Mouse (Mus musculus): ENCODE data around the gene Hint1. TPM values are rescaled to one million over a fixed set of nuclear protein-coding genes. Genes with fewer than 3 reads are reported as not detected.

The Hint1 gene
- polyA plus RNA-seq, 1 experiment from 2014 or later = 637 TPM

- 75% methylated on average over 5 of the region's 5 CpGs for WGBS
- H3K4me1 ChIP-seq = peaks cover 10% of the 10 kb centered on the region
- peak overlapping the region; percentile 47 for H3K4me3 ChIP-seq
- no peak overlapping the region for H3K9ac ChIP-seq
- H3K27ac ChIP-seq = no peak overlapping the region
- H3K4me2 ChIP-seq (replicated peaks) = peak overlapping the region; percentile 91
- no peaks in the 10 kb centered on the region for H3K36me3 ChIP-seq
- no peaks in the 10 kb centered on the region for H3K27me3 ChIP-seq
- no peak for ATAC-seq (ENCODE audit: insufficient number of reproducible peaks, insufficient read depth, low FRiP score, low TSS enrichment)
- no peaks in the 10 kb centered on the region for H3K9me3 ChIP-seq
Measured at GRCm38 (mm10) chr11:54903339-54903738, 37.2 kb downstream of the Hint1 start.

DNA sequence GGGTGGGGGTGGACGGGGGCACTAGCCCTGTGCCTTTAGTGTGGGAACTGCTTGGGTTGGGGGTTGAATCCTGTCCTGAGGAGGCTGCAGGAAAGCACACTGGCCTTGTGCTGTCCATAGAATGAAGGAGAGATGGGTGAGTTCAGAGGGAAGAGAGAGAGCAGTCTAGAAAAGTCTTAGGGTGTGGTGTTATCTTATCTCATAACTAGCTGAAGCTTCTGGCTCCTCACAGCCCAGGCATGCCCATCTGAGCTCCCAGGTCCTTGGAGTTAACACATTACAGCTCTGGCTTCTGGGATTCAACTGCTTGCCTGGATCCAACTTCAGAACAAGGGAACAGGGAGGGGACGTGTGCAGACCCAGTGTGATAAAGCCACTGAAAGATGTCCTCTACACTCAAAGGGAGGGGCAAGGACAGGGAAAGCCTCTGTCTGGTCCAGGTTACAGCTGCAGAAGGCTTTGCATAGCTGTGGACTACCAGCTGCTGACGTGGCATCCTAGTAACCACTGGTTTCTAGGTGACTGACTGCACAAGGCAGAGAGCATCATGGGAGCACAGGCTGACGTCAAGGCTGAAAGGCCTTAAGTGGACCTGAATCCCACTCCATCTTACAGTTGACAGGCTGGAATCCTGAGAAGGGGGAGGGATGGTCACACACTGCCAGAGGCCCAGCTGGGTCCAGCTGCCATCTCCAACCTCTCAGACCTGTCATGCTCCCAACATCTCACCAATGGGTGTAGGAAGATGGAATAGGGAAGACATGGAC is 37.9 kb downstream of the Hint1 start:
- Histone ChIP-seq H3K27ac (no peak overlapping the region), H3K36me3 (peaks cover 5% of the 10 kb centered on the region; the same call in 1 of the 2 replicates), H3K4me3 (no peak overlapping the region), H3K4me2 (replicated peaks) (no peak overlapping the region), H3K9me3 (no peaks in the 10 kb centered on the region), H3K27me3 (no peaks in the 10 kb centered on the region), H3K4me1 (peaks cover 10% of the 10 kb centered on the region), H3K9ac (no peak overlapping the region)
- WGBS = 67% methylated on average over 4 of the region's 4 CpGs
- ATAC-seq (ENCODE audit: insufficient number of reproducible peaks, insufficient read depth, low FRiP score, low TSS enrichment) = no peak

DNA sequence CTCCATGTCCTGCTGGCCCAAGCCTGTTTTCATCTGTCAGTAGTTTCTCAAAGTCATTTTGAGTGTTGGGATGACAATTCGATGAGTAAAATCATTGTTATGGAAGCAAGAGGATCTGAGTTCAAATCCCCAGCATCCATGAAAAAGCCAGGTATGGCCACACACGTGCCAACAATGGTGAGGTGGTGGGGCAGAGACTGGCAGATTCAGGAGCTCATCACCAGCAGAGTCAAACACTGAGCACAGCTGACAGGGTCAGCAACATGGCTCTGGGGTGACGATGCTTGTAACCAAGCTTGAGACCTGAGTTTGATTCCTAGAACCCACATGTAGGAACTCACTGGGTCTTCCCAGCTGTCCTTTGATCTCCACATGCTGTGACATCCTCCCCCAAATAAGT is 38.9 kb downstream of the Hint1 start:
- Histone ChIP-seq H3K4me2 (replicated peaks) (no peak overlapping the region), H3K4me1 (peaks cover 10% of the 10 kb centered on the region), H3K36me3 (peaks cover 14% of the 10 kb centered on the region), H3K9me3 (no peaks in the 10 kb centered on the region), H3K27ac (no peak overlapping the region), H3K27me3 (no peaks in the 10 kb centered on the region), H3K4me3 (no peak overlapping the region), H3K9ac (no peak overlapping the region)
- 85% methylated on average over 3 of the region's 3 CpGs for WGBS
- ATAC-seq (ENCODE audit: insufficient number of reproducible peaks, insufficient read depth, low FRiP score, low TSS enrichment) = no peak

- no peak for ATAC-seq (ENCODE audit: insufficient number of reproducible peaks, insufficient read depth, low FRiP score, low TSS enrichment)
- Histone ChIP-seq H3K9me3 (no peaks in the 10 kb centered on the region), H3K4me2 (replicated peaks) (no peak overlapping the region), H3K4me3 (no peak overlapping the region), H3K36me3 (peaks cover 21% of the 10 kb centered on the region), H3K4me1 (peaks cover 10% of the 10 kb centered on the region), H3K9ac (no peak overlapping the region), H3K27ac (no peak overlapping the region), H3K27me3 (no peaks in the 10 kb centered on the region)
- 68% methylated on average over 4 of the region's 4 CpGs for WGBS
Measured at GRCm38 (mm10) chr11:54905931-54906330, 39.7 kb downstream of the Hint1 start.

DNA sequence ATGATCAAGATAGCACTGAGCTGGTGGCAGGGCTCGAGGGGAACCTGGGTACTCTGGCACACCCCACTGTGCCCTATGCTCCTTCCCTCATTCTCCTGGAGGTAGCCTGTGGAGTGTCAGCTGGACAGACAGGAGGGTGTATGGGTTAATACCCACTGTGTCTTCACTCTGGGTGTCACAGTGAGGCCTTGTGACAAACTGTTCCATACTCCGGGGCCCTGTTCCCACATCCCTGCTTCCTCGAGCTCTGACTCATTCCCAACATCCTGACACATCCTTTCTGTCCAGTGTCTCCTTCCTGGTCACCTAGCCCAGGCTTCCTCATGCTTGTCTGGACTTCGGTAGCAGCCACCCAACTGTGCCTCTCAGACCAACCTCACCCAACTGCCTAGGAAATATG is 40.3 kb downstream of the Hint1 start:
- Histone ChIP-seq H3K9me3 (no peaks in the 10 kb centered on the region), H3K27me3 (no peaks in the 10 kb centered on the region), H3K4me3 (no peak overlapping the region), H3K36me3 (peaks cover 26% of the 10 kb centered on the region), H3K4me2 (replicated peaks) (no peak overlapping the region), H3K4me1 (peaks cover 10% of the 10 kb centered on the region), H3K27ac (no peak overlapping the region), H3K9ac (no peak overlapping the region)
- ATAC-seq (ENCODE audit: insufficient number of reproducible peaks, insufficient read depth, low FRiP score, low TSS enrichment) = no peak
- 82% methylated on average over 4 of the region's 4 CpGs for WGBS

DNA sequence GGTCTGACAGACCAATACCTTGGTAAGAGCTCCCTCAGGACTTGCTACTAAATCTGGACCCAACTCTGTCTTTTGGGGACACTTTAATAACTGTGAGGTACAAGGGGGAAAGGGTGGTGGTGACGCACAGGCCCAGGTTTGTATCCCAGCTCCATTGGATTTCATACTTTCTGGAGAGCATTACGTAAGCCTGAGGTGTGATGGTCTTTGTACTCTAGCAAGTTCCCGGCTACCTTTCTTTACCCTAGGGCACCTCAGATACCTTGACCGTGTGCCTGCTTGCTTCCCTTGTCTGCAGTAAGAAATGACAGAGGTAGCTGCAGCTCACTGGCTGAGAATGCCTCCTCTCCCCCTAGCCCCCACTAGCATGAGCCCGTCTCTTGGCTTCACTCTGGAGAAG is 41.1 kb downstream of the Hint1 start:
- H3K27ac ChIP-seq = no peak overlapping the region
- no peak for ATAC-seq (ENCODE audit: insufficient number of reproducible peaks, insufficient read depth, low FRiP score, low TSS enrichment)
- WGBS = 81% methylated on average over 5 of the region's 5 CpGs

GRCm38 (mm10) chr11:54909273-54909672 is 43.1 kb downstream of the Hint1 start:
- H3K9me3 ChIP-seq = no peaks in the 10 kb centered on the region
- H3K4me2 ChIP-seq (replicated peaks) = no peak overlapping the region
- 92% methylated on average over 11 of the region's 11 CpGs for WGBS
- no peaks in the 10 kb centered on the region for H3K4me1 ChIP-seq
- H3K27ac ChIP-seq = no peak overlapping the region
- H3K36me3 ChIP-seq = peaks cover 44% of the 10 kb centered on the region
- H3K9ac ChIP-seq = no peak overlapping the region
- H3K4me3 ChIP-seq = no peak overlapping the region
- no peaks in the 10 kb centered on the region for H3K27me3 ChIP-seq
- no peak for ATAC-seq (ENCODE audit: insufficient number of reproducible peaks, insufficient read depth, low FRiP score, low TSS enrichment)

More for the DNA sequence above, 41.1 kb downstream of the Hint1 start:
- H3K9ac ChIP-seq = no peak overlapping the region
- peaks cover 10% of the 10 kb centered on the region for H3K4me1 ChIP-seq
- H3K9me3 ChIP-seq = no peaks in the 10 kb centered on the region
- no peak overlapping the region for H3K4me2 ChIP-seq (replicated peaks)
- no peaks in the 10 kb centered on the region for H3K27me3 ChIP-seq
- peaks cover 29% of the 10 kb centered on the region for H3K36me3 ChIP-seq
- no peak overlapping the region for H3K4me3 ChIP-seq

DNA sequence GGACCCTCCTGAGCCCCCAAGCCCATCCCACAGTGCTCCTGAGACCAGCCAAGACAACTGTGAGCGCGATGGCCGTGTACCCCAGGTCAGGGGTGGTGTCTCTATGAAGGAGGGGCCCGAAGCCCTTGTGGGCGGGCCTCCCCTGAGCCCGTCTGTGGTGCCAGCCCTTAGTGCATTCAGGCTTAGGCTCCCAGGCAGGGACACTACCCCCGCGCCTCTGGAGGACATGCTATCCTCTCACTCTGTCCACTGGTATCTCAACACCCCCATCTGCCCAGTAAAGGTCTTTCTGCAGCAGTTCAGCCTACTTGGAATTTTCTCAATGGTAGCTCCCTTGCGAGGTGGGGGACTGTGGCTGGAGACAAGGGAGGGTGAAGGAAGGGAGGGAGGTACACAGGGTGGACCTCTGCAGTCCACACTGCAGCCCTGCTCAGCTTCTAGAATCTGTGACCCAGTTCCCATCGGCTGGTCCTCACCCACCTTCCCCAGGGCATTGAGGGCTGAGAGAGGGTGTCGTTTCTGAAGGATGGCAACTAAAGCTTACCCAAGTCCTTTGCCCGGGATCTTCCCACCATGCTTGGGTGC is 44.0 kb downstream of the Hint1 start:
- H3K4me1 ChIP-seq = no peaks in the 10 kb centered on the region
- H3K36me3 ChIP-seq = peaks cover 52% of the 10 kb centered on the region
- H3K4me2 ChIP-seq (replicated peaks) = no peak overlapping the region

DNA sequence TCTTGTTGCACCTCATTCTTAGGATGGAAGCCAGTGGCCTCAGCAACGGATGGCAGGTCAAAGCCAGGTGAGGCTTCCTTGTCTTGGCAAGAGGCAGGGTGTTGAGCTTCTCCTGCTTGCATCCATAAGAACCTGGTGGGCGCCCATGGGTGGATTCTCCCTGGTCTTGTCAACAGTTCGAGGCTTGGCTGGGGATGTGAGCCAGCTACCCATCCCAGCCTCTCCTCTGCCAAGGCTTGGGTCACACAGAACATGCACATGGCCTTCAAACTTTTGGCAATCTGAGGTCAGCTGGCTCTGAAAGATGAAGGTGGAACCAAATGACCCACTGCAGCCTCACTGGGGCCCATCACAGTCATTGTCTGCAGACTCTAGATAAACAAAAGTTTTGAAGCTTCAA is 45.0 kb downstream of the Hint1 start:
- no peak overlapping the region for H3K27ac ChIP-seq
- H3K9me3 ChIP-seq = no peaks in the 10 kb centered on the region
- no peak overlapping the region for H3K9ac ChIP-seq
- ATAC-seq (ENCODE audit: insufficient number of reproducible peaks, insufficient read depth, low FRiP score, low TSS enrichment) = no peak
- H3K4me2 ChIP-seq (replicated peaks) = no peak overlapping the region
- 81% methylated on average over 3 of the region's 3 CpGs for WGBS
- peaks cover 59% of the 10 kb centered on the region for H3K36me3 ChIP-seq
- H3K27me3 ChIP-seq = no peaks in the 10 kb centered on the region
- no peak overlapping the region for H3K4me3 ChIP-seq
- no peaks in the 10 kb centered on the region for H3K4me1 ChIP-seq

More for the DNA sequence above, 44.0 kb downstream of the Hint1 start:
- Histone ChIP-seq H3K9me3 (no peaks in the 10 kb centered on the region), H3K27me3 (no peaks in the 10 kb centered on the region), H3K27ac (no peak overlapping the region), H3K9ac (no peak overlapping the region), H3K4me3 (no peak overlapping the region)
- ATAC-seq (ENCODE audit: insufficient number of reproducible peaks, insufficient read depth, low FRiP score, low TSS enrichment) = no peak
- WGBS = 87% methylated on average over 12 of the region's 12 CpGs

DNA sequence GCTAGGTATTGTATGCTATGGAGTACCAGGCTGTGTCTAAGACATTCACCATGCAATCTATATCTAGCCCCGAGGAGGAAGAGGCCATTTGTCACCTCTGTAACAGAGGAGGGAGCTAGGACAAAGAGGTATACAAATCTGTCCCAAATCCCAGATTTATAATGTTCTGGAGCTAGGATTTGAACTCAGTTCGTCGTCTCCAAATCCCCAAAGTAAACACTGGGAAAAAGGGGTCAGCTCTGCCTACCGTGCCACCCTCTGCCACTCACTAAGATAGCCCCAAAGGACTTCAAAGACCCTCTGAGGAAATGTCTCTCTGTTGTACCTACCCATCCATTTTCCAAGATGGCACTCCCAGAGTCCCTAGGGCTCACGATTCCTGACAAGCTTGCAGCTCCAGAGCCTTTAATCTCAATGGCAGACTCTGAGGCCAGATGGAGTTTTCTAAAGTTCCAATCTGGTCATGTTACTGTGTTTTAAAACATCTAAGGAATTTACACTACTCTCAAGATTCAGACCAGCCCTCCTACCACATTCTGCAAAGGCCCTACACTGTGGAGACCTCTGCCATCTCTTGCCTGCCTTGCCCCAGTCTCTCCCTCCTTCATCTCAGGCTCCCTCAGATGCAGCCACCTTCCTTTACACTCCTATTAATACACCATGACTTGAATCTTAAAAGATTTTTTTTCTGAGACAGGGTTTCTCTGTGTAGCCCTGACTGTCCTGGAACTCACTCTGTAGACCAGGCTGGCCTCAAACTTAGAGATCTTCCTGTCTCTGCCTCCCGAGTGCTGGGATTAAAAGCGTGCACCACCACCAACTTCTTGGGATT is 45.7 kb downstream of the Hint1 start:
- ATAC-seq (ENCODE audit: insufficient number of reproducible peaks, insufficient read depth, low FRiP score, low TSS enrichment) = no peak
- no peaks in the 10 kb centered on the region for H3K4me1 ChIP-seq
- H3K27ac ChIP-seq = no peak overlapping the region
- H3K36me3 ChIP-seq = peaks cover 65% of the 10 kb centered on the region
- no peak overlapping the region for H3K4me2 ChIP-seq (replicated peaks)
- H3K27me3 ChIP-seq = no peaks in the 10 kb centered on the region
- H3K9me3 ChIP-seq = no peaks in the 10 kb centered on the region
- no peak overlapping the region for H3K4me3 ChIP-seq
- WGBS = 91% methylated on average over 7 of the region's 7 CpGs
- no peak overlapping the region for H3K9ac ChIP-seq

DNA sequence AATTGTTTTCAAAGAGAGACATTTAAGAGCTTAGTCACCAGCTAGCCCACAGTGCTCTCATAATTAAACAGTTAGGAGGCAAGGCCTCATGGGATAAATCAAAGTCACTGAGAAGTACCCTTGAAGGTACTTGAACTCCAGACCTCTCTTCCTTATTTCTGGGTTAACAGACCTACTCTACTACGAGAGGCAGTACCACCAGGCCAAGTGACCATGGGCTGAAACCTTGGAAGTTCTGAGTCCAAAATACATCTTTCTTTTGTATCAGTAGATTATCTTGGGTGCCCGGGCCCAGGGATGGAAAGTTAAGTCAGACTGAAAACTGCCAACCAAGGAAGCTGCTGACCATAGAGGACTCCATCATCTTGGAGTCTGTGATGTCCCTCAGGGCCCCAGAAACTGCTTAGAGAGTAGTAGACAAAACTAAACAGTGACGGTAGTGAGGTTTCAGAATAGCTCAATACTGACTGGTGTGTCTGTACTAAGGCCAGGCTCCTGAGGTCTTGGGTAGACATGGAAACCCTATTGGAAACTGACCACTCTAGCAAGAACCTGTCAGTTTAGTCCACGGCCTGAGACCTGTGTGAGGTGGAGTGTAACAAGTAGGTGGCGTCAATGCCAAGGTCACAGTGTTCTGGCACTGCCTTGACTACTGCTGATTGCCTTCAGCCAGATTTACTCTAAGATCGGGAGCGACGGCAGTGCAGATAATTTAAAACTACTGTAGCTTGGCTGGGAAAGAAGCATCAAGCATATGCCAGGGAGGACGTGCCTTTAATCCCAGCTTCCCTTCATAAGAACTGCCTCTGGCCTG is 46.5 kb downstream of the Hint1 start:
- WGBS = 88% methylated on average over 9 of the region's 9 CpGs
- Histone ChIP-seq H3K27ac (no peak overlapping the region), H3K27me3 (no peaks in the 10 kb centered on the region), H3K36me3 (peaks cover 73% of the 10 kb centered on the region), H3K4me3 (no peak overlapping the region), H3K4me2 (replicated peaks) (no peak overlapping the region), H3K4me1 (no peaks in the 10 kb centered on the region), H3K9me3 (no peaks in the 10 kb centered on the region), H3K9ac (no peak overlapping the region)
- ATAC-seq (ENCODE audit: insufficient number of reproducible peaks, insufficient read depth, low FRiP score, low TSS enrichment) = no peak

Measured in embryonic facial prominence, embryonic 12.5 days (tissue).